Mouse (Mus musculus) activated CD4-positive, CD25-positive, alpha-beta regulatory T cell (primary cell): ENCODE data around the gene Emx2. TPM values are rescaled to one million over a fixed set of nuclear protein-coding genes. Genes with fewer than 3 reads are reported as not detected.

ENCODE experiments used
- polyA plus RNA-seq, 2 experiments: library from polyadenylated mRNA; unstranded; fragments of 100-300 nt; shearing (Covaris generic); gene quantifications; one replicate each; pipeline ENCODE4 v1.2.1; 2017

Gene Emx2
- polyA plus RNA-seq = not detected

GRCm38 (mm10) chr19:59457951-59458742 is at the start of gene Emx2:
Gene Emx2 (plus strand): TSS chr19:59458372.

Other genes with a start within 250 kb of the Emx2 start
- gene Kcnk18, start 239.2 kb upstream of the Emx2 start, polyA plus RNA-seq = not detected
- 1 to 10 TPM; 3.3 to 5.3 TPM for gene Slc18a2, start 197.5 kb upstream of the Emx2 start, polyA plus RNA-seq
- 100 to 1,000 TPM in 1 of 2 experiments, 10 to 100 TPM in 1; 55.6 to 117 TPM for gene Rps12-ps3, start 136.1 kb upstream of the Emx2 start, polyA plus RNA-seq
- 10 to 100 TPM; 20.5 to 23.5 TPM for gene Pdzd8, start 112.6 kb upstream of the Emx2 start, polyA plus RNA-seq